Mouse (Mus musculus) frontal cortex, postnatal 14 days (tissue): ENCODE data around the gene Metap1d.

ENCODE experiments used
- DNase-seq, 2 experiments: peaks; one replicate each; pipeline ENCODE4 v3.0.0; 2022; ENCODE audit warnings: low spot score in 2 of 2

Metap1d gene

GRCm38 (mm10) chr2:71527323-71528013 is 74.4 kb downstream of the Metap1d start:
- DNase-seq, result no peak

DNA sequence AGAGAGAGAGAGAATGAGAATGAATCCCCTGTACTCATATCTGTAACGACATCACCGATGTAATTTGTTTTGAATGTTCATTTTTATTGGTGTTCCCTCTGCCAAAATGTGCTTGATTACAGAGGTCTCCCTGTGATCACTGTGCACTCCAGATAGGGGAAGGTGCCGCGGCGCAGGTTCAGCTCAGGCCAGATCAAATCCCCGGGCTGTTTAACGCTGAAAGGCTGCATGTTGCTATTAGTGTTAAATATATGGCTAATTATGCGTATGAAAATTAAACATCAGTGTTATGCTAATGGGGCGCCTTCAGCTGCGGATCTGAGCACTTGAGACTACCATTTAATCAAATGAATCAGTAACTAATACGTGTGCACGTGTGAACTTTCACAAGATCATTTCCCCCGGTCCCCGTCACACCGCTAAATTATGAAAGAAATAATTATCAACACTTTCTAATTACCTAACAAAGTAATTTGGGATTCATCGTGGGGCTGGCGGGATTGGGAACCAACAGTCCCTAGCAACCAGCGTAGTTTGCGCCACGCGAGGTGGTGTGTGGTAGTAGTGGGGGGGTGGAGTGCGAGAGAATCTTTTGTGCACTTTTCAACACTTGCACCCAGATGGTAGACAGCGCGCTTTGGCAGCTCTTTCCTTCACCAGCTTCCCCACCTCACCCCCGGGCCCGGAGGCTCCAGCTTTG is 75.1 kb downstream of the Metap1d start, which contains the start of gene Dlx1:
Dlx1 (plus strand) TSS at position 100 of the 700 bp plus-strand sequence.
- DNase-seq, result no peak

DNA sequence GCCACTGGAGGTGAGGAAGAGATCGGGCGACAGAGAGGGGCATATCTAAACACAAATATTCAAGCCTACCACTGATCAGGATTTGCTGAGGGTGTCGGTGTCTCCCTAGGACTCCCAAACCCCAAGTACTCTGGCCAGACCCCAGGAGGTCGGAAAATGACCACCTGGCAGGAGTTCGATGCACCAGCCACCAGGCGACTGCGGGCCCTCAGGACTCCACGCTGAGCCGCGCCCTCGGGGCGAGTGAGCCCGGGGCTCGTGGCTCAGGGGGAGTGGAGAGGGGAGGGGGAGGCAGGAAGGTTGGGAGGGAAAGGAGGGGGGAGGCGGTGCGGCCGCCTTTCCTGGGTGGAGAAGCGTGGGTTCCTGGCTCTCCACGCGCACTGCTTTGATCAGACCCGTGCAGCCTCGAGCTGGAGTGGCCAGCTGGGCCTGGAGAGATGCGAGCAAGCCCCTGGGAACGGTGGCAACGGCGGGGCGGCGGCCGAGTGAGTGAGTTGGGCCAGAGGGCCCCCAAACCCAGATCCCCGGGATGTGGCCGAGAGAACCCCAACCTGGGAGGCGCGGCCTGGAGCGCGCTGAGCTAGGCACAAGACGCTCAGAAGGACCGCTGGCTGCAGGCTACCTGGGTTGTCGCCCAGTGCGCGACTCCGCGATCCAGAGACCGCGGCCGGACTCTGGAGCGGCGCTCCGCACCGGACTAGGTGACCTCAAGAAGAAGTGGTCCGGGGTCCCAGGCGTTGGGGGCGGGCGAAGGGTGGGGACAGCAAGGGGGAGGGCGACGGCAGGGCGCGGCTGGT is 75.8 kb downstream of the Metap1d start:
- no peak for DNase-seq

GRCm38 (mm10) chr2:71529511-71530351 is 76.7 kb downstream of the Metap1d start:
- no peak for DNase-seq

DNA sequence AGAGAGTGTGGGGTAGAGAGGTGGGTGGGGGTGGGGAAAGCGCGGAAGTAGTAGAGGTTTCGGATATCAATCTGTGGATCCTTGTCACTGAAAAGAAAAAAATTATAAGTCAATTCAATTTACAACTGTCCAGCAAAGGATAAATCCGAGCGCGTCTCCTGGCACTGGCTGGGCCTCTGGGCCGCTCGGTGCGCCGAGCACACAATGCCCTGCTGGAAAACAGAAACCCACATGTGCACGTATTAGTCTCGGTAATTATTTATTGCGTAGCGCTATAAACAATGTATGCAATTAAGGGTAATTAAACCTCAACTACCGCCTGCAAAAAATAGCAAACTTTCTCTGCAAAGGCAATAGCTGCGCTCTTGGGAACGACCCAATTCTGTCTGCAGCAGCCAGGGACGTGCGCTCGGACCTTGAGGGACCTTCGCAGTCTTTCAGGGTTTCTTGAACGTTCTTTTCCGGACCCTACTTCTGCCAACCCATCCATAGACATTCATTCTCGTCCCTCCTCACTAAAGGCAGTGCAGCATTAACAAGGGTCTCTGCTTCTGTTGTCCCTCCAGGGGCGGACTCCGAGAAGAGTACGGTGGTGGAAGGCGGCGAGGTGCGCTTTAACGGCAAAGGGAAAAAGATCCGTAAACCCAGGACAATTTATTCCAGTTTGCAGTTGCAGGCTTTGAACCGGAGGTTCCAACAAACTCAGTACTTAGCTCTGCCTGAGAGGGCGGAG is 77.5 kb downstream of the Metap1d start:
- DNase-seq, result no peak

GRCm38 (mm10) chr2:71531124-71531590 is 78.1 kb downstream of the Metap1d start:
- DNase-seq, result no peak

DNA sequence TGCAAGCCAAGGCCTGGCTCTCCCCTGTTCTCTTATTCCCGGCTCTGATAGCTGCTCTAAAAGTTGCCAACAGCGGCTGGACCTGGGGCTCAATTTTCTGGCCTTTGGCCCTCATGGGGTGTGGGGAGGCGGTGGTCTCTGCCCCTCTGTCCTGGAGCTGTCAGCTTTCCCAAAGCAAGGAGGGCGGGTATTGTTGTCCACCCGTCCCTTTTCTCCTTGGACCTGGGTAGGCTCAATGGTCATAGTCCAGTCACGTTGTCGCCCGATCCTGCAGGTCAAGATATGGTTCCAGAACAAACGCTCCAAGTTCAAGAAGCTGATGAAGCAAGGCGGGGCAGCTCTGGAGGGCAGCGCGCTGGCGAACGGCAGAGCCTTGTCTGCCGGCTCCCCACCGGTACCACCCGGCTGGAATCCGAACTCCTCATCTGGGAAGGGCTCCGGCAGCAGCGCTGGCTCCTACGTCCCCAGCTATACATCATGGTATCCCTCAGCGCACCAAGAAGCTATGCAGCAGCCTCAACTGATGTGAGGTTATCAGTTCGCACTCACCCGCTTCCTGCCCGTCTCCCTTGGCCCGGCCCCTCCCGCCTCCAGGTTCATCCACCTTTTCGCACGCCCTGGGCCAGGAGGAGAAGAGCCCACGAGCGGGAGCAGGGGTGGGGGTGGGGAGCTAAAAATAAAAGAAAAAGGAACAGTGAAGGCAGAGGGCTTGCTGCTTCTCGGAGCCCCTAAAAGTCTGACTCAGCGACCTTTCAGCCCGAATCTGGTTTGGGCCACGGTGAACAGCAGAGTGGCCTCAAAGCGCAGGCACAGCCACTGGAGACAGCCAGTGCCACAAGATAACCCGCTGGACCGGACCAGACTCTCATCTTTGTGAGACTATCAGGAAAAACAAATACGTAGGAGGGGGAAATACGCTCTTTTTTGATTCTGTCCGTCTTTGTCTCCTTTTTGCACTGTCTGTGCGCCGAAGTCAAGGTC is 79.2 kb downstream of the Metap1d start:
- no peak for DNase-seq

GRCm38 (mm10) chr2:71533094-71533493 is 80.0 kb downstream of the Metap1d start:
- DNase-seq, result no peak

GRCm38 (mm10) chr2:71534242-71535052 is 81.4 kb downstream of the Metap1d start:
- DNase-seq, result no peak

DNA sequence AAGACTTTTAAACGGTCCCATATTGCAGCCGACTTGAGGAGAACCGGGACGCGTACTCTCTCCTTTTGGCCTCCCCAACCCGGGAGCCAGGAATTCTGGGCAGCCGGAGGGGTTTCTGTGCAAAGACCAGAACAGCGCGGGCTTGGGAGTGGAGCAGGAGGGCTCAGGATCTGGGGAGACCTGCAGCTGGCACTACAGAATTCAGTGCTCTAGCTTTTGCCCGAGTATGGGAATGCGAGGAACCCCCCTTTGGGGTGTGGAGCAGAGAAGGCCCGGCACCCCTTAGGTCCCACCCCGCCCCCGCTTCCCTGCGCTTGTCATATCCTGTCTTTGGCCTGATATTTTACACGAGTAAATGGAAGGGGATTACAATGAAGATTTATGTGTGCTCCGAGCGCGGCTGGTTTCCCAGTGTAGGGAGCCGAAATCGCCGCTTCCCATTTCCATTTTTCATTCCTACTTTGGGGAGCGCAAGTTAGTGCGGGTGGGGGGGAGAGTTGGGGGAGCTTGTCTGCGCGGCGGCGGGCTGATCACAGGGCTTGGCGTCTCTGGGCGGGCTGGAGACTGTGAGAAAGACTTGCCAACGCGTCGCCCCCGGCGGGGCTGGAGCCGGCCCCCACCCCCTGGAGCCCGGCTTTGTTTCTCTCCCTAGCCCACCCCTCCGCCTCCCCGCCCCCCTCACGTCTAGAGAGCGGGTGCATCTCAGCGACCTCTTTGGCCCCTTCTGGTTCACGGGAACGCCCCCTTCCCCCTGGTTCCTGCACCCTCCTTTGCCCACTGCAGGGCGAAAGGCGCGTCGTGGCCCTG is 87.7 kb downstream of the Metap1d start:
- no peak for DNase-seq

GRCm38 (mm10) chr2:71541418-71542226 is 88.5 kb downstream of the Metap1d start:
- DNase-seq, result no peak

- DNase-seq, result no peak
Observed at GRCm38 (mm10) chr2:71542227-71542815, 89.2 kb downstream of the Metap1d start.

GRCm38 (mm10) chr2:71542816-71543301 is 89.8 kb downstream of the Metap1d start:
- DNase-seq, result no peak

GRCm38 (mm10) chr2:71543531-71543930 is 90.5 kb downstream of the Metap1d start:
- no peak for DNase-seq

DNA sequence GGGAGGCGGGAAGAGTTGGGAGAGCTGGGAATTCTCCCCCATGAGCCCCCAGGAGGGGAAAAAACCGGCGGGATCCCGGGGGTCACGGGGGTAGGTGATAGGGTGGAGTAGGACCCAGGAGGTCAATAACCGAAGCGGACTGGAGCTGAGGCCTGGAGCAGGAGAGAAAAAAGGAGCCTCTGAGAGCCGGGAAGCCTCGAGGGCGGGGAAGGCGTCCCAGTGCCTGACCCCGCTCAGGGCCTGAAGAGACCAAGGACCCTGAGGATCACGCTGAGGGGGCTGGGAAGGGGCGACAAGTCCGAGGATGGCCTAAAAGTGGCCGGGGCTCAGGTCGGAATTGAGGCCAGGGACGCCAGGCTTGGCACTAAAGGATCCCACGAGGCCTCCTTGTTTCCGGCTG is 90.9 kb downstream of the Metap1d start:
- DNase-seq, result no peak
